Mouse (Mus musculus) hematopoietic multipotent progenitor cell, adult 10-12 weeks (in vitro differentiated cells): ENCODE results near the gene Lgals8. TPM values are rescaled to one million over a fixed set of nuclear protein-coding genes. Genes with fewer than 3 reads are reported as not detected.

ENCODE experiments used
- polyA plus RNA-seq: library from polyadenylated mRNA; stranded (reverse); fragments of >175 nt; gene quantifications from 2 replicates; pipeline ENCODE4 v1.2.3, GENCODE M21; 2012; ENCODE audit warnings: low replicate concordance

The Lgals8 gene
- polyA plus RNA-seq: 6.4 and 8.8 TPM in 2 replicates

GRCm38 (mm10) chr13:12464844-12465243 lies at the start of gene Lgals8:
Gene Lgals8, minus strand, starts transcription at chr13:12464944.

DNA sequence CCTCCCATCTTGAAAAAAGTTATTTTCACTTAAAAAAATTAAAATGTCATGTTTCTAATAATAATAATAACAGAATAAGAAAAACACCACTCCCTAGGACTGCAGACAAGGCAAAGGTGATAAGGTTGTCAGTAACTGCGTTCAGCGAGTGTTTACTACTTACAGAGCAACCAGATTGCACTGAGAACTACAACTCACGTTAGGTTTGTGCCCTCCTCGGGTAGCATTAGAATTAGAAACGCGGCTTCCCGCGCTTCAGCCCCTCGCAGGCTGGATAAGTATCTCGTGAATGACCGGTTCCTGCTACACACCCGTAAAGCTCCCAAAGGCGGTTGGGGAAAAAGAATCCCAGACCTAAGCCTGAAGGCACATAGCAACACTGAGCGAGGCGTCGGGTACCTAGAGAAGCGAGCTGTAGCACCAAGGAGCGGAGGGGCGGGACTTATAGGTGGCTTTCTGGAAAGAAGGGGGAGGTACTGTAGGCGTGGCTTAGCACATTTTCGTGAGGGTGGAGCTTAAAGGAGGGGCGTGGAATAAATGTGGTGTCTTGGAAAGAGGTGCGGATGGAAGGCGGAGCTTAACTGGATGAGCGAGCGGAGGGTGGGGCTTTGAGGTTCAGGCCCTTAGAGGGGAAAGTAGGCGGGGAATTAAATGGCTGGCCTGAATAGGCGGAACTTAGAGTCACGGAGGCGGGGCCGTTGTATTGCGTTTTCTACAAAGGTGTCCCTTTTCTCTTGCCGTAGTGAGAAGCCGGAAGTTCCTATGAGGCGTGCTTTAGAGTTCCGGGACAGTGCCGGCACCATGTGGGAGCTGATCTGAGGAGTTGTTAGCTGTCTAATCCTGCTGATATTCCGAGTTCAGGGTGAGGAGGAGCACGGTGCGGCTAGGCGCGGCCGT lies 69.9 kb downstream of the Lgals8 start, which contains the start of gene Heatr1:
Heatr1 (plus strand) TSS at position 419 of the 897 bp plus-strand sequence.

Other genes with a start within 250 kb of the Lgals8 start
- gene Mtr, start 206.8 kb downstream of the Lgals8 start, polyA plus RNA-seq: 4.4 and 11.4 TPM in 2 replicates
- gene Actn2, start 124.2 kb downstream of the Lgals8 start, polyA plus RNA-seq: 0.77 and 2.9 TPM in 2 replicates
- 4.7 and 41.5 TPM in 2 replicates for gene Heatr1, start 69.9 kb downstream of the Lgals8 start, polyA plus RNA-seq
- gene Edaradd, start 55.5 kb upstream of the Lgals8 start, polyA plus RNA-seq: 1.4 and 3.3 TPM in 2 replicates
- gene Ero1lb, start 100.9 kb upstream of the Lgals8 start, polyA plus RNA-seq: 25.8 and 38.6 TPM in 2 replicates